Mouse (Mus musculus) stomach, postnatal 0 days (tissue): ENCODE measurements around the gene Rps24.

Source experiments
- CTCF ChIP-seq: IDR thresholded peaks from 2 replicates; pipeline ENCODE4 v1.5.1; 2016; ENCODE audit warnings: antibody characterized with exemption, low read depth, mild to moderate bottlenecking, moderate library complexity
- EP300 ChIP-seq: optimal IDR thresholded peaks from 2 replicates; pipeline ENCODE3; 2016; ENCODE audit warnings: antibody characterized with exemption

DNA sequence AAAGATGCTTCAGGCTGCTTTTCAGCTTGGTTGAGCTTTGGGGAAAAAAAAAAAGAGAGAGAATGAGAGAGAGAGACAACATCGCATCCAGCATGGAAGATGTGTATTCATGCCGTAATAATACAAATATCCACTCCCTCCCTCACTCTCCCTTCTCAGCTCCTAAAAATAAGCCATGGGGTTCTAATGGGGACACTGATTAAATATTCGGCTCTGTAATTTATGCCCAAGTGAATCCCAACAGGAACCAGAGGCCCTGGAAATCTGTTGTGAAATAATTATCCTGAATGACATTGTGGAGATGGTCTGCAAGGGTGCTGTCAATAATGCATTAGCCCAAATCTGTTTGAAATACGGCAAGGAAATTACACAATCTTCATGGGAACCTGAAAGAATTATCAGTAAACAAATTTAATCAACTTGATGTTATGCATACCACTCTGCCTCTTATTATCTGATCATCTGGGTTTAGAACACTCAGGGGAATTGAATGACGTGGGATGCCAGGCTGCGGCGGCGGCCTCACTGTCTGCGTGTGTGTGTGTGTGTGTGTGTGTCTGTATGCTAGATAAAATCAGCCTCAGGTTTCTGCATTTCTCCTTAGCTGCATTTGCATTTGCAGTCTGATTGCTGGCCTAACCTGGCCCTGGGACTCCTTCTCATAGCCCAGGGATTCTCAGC is 48.1 kb downstream of the Rps24 start:
- TF ChIP-seq CTCF (no peak), EP300 (no peak)
